Mouse (Mus musculus): ENCODE data around the gene 5530401A14Rik. TPM values are rescaled to one million over a fixed set of nuclear protein-coding genes. Genes with fewer than 3 reads are reported as not detected.

Gene 5530401A14Rik
- polyA plus RNA-seq, 1 experiment from 2014 or later, result not detected

DNA sequence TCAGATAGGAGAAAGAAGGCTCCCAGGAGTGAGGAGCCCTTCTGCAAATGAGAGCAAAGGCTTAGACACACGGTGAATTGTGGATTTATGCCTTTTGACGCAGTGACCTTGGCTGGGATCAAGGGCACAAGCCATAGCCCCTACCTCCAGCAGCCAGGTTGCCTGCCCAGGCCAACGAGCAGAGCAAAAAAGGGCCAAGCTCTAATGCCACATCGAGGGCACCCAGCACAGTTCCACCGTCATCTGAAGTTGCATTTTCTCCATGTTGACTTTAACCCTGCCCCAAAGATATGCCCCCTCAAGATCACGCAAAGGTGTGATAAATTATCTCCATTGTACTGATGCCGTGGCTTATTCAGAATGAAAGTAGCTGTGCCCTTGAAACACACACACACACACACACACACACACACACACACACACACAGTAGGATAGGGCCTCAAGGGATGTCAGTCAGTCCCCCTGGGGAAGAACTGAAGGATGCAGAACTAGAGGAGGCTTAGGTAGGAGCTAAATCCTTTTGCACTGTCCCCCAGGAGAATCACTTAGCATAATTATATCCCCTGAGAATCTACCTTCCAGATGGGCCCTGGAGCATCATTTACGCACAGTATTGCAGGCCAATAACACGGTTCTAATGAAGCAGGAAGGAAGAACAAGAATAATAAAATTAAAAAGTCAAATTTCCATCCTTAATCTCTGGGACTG, 11.2 kb downstream of the 5530401A14Rik start:
- Histone ChIP-seq H3K27ac (ENCODE audit: poor library complexity, severe bottlenecking) (no peak overlapping the region), H3K9me3 (replicated peaks) (no peaks in the 10 kb centered on the region), H3K36me3 (no peaks in the 10 kb centered on the region), H3K4me3 (no peak overlapping the region), H3K4me2 (peak overlapping the region; percentile 2; the same call in 1 of the 2 replicates), H3K27me3 (replicated peaks) (peaks cover 4% of the 10 kb centered on the region; the same call in 1 of the 2 replicates), H3K9ac (no peak overlapping the region), H3K4me1 (replicated peaks) (peaks cover 10% of the 10 kb centered on the region)
- 27% methylated on average over 9 of the region's 9 CpGs for WGBS
- no peak for ATAC-seq (ENCODE audit: insufficient number of reproducible peaks, low FRiP score)

DNA sequence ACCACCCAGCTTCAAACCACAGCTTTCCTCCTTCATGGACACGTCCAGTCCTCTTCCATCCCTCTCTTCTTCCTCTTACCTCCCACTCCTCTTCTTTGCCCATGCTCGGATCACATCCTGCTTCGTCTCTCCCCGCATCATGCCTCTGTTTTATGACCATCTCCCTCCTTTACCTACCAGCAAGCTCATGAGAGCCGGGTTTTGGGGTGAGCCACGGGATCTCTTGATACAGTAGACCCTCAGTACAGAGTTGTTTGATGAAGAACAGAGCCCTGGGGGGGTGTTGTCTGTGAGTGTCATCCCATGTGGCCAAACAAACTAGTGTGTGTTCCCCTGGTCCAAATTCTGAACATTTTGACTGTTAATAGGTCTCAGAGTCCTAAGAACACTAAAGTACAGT, 36.0 kb downstream of the 5530401A14Rik start:
- Histone ChIP-seq H3K4me2 (no peak overlapping the region), H3K9me3 (replicated peaks) (no peaks in the 10 kb centered on the region), H3K4me1 (replicated peaks) (no peaks in the 10 kb centered on the region), H3K36me3 (no peaks in the 10 kb centered on the region), H3K9ac (no peak overlapping the region), H3K27me3 (replicated peaks) (0 out of 2 replicates have a peak, but pooled peaks cover 3% of the 10 kb centered on the region), H3K4me3 (no peak overlapping the region), H3K27ac (ENCODE audit: poor library complexity, severe bottlenecking) (no peak overlapping the region)
- no peak for ATAC-seq (ENCODE audit: insufficient number of reproducible peaks, low FRiP score)
- WGBS, result 80% methylated on average over 6 of the region's 6 CpGs

DNA sequence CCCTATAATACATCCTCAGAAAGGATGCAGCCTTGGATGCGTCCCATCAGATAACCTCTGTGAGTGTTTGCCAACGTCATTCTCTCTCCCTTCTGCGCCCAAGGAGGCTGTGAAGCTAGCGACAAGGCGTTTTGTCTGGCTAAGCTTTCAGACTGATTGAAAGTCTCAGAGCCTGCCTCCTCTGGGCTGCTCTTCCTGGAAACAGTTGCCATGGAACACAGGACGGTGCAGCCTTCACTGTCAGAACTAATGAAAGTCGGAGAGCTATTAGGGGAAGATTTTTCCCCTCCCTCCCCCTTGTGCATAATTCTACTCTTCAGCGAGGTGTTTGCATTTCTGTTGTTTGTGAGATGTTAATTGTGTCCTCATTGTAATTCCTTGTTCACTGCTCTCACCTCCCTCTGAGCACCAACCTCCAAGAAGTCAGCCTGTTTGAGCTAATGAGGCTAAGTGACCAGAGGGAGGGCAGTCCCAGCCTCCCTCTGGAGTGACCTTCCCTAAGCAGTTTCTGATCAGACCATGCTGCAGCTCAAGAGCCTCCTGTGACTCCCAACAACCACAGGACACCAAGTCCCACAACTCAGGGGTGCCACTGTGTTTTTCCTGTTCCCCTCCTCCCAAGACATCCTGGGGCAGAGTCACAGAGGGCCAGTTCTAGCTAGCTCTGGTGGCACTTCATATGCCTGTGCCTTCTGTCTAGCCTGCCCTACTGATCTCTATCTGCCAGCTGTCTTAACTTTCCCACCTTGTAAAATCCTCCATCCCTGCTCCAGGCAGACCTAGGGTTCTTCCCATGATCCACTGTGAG, 37.3 kb downstream of the 5530401A14Rik start:
- no peak overlapping the region for H3K4me2 ChIP-seq
- H3K27ac ChIP-seq (ENCODE audit: poor library complexity, severe bottlenecking), result no peak overlapping the region
- ATAC-seq (ENCODE audit: insufficient number of reproducible peaks, low FRiP score), result no peak
- H3K36me3 ChIP-seq, result no peaks in the 10 kb centered on the region
- WGBS, result 9% methylated on average over 8 of the region's 8 CpGs
- no peak overlapping the region for H3K9ac ChIP-seq
- H3K4me3 ChIP-seq, result no peak overlapping the region
- H3K27me3 ChIP-seq (replicated peaks), result 0 out of 2 replicates have a peak, but pooled peaks cover 3% of the 10 kb centered on the region
- no peaks in the 10 kb centered on the region for H3K4me1 ChIP-seq (replicated peaks)
- H3K9me3 ChIP-seq (replicated peaks), result no peaks in the 10 kb centered on the region

DNA sequence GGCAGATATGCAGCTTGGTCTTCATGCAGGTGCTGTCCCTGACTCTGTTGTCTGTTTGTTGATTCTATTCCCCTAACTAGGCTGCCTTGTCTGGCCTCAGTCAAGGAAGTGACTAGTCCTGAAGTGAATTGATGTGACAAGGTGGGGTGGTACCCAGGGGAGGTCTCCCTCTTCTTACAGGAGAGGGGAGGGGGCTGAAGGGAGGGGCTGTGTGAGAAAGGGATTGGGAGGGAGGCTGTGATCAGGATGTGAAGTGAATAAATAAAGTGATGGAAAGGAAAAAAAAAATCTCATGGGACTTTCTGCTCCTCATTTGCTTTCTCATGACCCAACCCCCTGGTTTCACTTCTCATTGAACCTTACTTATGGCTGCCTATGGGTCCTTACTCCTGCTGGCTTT, 41.8 kb downstream of the 5530401A14Rik start:
- H3K4me3 ChIP-seq, result no peak overlapping the region
- no peak overlapping the region for H3K27ac ChIP-seq (ENCODE audit: poor library complexity, severe bottlenecking)
- no peak for ATAC-seq (ENCODE audit: insufficient number of reproducible peaks, low FRiP score)
- H3K4me2 ChIP-seq, result no peak overlapping the region
- no peaks in the 10 kb centered on the region for H3K9me3 ChIP-seq (replicated peaks)
- H3K4me1 ChIP-seq (replicated peaks), result no peaks in the 10 kb centered on the region
- H3K27me3 ChIP-seq (replicated peaks), result no peaks in the 10 kb centered on the region
- no peaks in the 10 kb centered on the region for H3K36me3 ChIP-seq
- H3K9ac ChIP-seq, result no peak overlapping the region

DNA sequence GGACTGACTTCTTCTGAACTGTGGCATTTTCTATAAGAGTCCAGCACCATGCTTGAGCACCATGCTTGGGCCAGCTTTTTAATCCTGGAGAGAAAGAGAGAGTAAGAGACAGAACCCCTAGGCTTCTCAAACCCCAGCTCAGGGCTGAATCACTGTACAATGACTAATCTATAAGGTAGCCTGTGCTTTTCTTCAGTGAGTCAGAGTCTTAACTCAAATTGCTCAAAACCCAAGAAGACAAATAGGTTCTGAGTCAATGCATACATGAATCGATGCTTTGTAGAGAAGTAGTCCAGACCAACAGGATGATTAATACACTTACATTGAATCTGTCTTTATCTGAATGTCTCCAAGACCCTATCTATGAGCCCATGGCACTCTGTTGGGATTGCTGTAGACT, 48.3 kb downstream of the 5530401A14Rik start:
- H3K4me1 ChIP-seq (replicated peaks), result no peaks in the 10 kb centered on the region
- ATAC-seq (ENCODE audit: insufficient number of reproducible peaks, low FRiP score), result no peak
- WGBS, result 69% methylated on average over 1 of the region's 1 CpGs

DNA sequence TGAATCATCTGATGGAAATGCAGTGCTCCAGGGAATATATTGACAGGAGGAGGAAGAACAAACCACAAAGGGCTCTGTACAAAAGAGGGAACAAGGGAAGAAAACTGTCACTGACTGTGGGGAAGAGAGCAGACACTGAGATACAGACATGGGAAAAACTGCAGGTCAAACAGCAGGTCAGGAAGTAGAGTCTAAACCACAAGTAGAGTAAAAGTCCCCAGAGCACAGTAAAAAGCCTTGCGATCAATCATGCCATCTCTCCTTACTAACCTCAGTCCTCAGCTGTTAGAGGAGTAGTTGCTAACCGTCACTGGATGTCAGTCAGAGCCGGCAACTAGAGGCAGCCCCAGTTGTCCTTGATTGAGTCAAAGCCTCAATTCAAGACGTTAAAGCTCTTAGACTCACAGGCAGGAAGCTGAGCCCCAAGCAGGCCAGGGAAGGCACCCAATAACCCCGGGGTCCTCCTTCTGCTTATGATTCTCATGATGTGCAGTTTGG, 49.0 kb downstream of the 5530401A14Rik start:
- Histone ChIP-seq H3K27ac (ENCODE audit: poor library complexity, severe bottlenecking) (no peak overlapping the region), H3K4me3 (no peak overlapping the region), H3K9me3 (replicated peaks) (no peaks in the 10 kb centered on the region), H3K9ac (no peak overlapping the region), H3K4me2 (no peak overlapping the region), H3K27me3 (replicated peaks) (no peaks in the 10 kb centered on the region), H3K4me1 (replicated peaks) (no peaks in the 10 kb centered on the region), H3K36me3 (no peaks in the 10 kb centered on the region)
- WGBS, result 62% methylated on average over 5 of the region's 5 CpGs
- no peak for ATAC-seq (ENCODE audit: insufficient number of reproducible peaks, low FRiP score)

More for the DNA sequence above, 48.3 kb downstream of the 5530401A14Rik start:
- Histone ChIP-seq H3K9ac (no peak overlapping the region), H3K27ac (ENCODE audit: poor library complexity, severe bottlenecking) (no peak overlapping the region), H3K27me3 (replicated peaks) (no peaks in the 10 kb centered on the region), H3K4me3 (no peak overlapping the region), H3K36me3 (no peaks in the 10 kb centered on the region), H3K4me2 (no peak overlapping the region), H3K9me3 (replicated peaks) (no peaks in the 10 kb centered on the region)

DNA sequence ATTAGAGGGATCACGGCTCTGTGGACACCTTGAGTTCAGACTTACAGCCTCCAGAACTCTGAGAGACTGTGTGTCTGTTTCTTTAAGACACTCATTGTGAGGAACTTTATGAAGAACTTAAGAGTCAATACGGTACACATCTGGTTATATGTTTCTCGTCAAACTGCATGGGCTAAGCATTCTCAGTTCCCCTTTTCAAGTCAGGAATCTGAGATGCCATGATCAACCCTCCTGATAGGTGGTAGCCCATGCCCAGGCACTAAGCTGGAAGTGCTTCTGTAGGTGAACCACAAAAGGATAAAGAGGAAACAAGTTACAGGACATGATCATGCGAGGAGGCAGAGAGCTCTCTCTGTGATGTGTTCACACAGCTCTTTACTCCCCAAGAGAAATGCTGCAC, 52.6 kb downstream of the 5530401A14Rik start:
- ATAC-seq (ENCODE audit: insufficient number of reproducible peaks, low FRiP score), result no peak
- Histone ChIP-seq H3K4me1 (replicated peaks) (no peaks in the 10 kb centered on the region), H3K4me2 (no peak overlapping the region), H3K9me3 (replicated peaks) (no peaks in the 10 kb centered on the region), H3K27ac (ENCODE audit: poor library complexity, severe bottlenecking) (no peak overlapping the region), H3K9ac (no peak overlapping the region), H3K36me3 (no peaks in the 10 kb centered on the region), H3K4me3 (no peak overlapping the region), H3K27me3 (replicated peaks) (no peaks in the 10 kb centered on the region)
- 77% methylated on average over 4 of the region's 4 CpGs for WGBS

DNA sequence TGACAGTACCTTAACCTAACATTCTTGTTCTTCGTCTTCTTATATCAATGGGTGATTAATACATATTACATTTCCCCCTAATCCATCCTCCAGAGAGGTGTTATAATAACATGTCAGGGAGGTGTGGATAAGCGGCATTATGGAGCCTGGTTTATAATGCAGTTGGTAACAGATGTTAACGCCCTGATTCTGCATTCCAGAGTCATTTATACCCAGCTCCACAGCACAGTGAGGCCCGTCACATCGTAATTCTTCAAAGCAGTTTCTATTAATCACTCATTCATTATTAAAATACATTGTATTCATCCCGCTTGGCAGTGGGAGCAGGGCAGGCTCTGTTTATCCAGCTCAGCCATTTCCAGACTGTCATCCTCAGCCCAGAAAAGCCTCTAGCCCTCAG, 55.0 kb downstream of the 5530401A14Rik start:
- no peaks in the 10 kb centered on the region for H3K9me3 ChIP-seq (replicated peaks)
- no peak for ATAC-seq (ENCODE audit: insufficient number of reproducible peaks, low FRiP score)
- H3K36me3 ChIP-seq, result no peaks in the 10 kb centered on the region
- H3K4me3 ChIP-seq, result no peak overlapping the region
- H3K27ac ChIP-seq (ENCODE audit: poor library complexity, severe bottlenecking), result no peak overlapping the region
- H3K9ac ChIP-seq, result no peak overlapping the region
- no peak overlapping the region for H3K4me2 ChIP-seq
- WGBS, result 68% methylated on average over 6 of the region's 6 CpGs
- no peaks in the 10 kb centered on the region for H3K27me3 ChIP-seq (replicated peaks)
- no peaks in the 10 kb centered on the region for H3K4me1 ChIP-seq (replicated peaks)

DNA sequence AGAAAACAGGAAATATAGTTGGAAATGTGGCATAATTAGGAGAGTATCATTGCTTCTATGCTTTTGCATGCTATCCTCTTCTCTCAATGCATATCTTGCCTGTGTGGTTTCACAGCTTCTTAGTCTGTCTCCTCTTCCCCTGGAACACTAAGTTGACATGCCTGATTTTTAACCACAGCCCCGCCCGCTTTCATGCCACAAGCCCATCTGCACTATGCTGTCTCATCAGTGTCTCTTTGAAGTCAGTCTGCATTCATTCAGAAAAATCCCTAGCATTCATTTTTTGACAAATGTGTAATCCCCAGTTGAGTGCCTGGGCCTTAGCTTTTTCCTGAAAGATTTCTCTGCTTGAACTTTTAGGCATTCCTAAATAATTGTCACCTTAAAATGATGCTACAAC, 62.6 kb downstream of the 5530401A14Rik start:
- Histone ChIP-seq H3K4me1 (replicated peaks) (no peaks in the 10 kb centered on the region), H3K4me3 (no peak overlapping the region), H3K9me3 (replicated peaks) (no peaks in the 10 kb centered on the region), H3K27ac (ENCODE audit: poor library complexity, severe bottlenecking) (no peak overlapping the region), H3K27me3 (replicated peaks) (no peaks in the 10 kb centered on the region), H3K9ac (no peak overlapping the region), H3K4me2 (no peak overlapping the region), H3K36me3 (no peaks in the 10 kb centered on the region)
- 86% methylated on average over 2 of the region's 2 CpGs for WGBS
- no peak for ATAC-seq (ENCODE audit: insufficient number of reproducible peaks, low FRiP score)

DNA sequence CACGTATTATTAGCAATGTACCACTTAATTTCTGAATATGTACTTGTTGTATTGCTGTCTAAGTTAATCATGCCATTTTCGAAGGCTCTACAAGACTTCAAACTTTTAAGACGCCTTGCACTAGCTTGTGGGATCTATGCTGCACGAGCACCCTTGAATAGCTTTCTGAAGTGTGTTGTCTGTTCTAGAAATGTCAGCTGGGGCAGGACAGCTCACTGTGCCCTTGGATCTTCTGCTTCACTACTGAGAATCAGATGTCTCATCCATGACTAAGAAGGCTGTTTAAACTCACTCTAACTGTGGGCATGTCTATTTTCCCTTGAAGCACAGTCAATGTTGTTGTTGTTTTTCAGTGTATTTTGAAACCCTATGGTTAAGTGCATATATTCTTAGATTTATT, 63.2 kb downstream of the 5530401A14Rik start:
- H3K4me3 ChIP-seq, result no peak overlapping the region
- H3K9me3 ChIP-seq (replicated peaks), result no peaks in the 10 kb centered on the region
- ATAC-seq (ENCODE audit: insufficient number of reproducible peaks, low FRiP score), result no peak
- H3K27ac ChIP-seq (ENCODE audit: poor library complexity, severe bottlenecking), result no peak overlapping the region
- no peaks in the 10 kb centered on the region for H3K4me1 ChIP-seq (replicated peaks)
- H3K36me3 ChIP-seq, result no peaks in the 10 kb centered on the region
- H3K9ac ChIP-seq, result no peak overlapping the region
- 85% methylated on average over 4 of the region's 4 CpGs for WGBS
- H3K27me3 ChIP-seq (replicated peaks), result no peaks in the 10 kb centered on the region
- H3K4me2 ChIP-seq, result no peak overlapping the region

DNA sequence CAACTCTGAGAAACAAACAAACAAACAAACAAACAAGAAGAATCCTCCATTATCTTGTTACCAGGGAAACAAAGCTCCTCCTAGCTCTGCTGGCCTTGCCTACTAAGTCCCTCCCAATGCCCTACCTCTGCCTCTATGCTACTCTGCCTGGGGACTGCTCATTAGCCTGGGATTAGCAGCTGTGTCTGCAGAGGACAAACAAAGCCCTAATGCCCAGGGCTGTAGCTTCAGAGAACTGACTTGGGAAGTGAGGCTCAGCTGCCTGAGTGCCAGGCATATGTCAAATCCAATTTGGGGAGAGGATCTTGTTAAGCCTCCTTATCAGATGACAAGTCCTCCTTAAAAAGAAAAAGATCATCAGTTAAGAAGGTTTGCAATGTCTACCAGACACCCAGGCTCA, 65.9 kb downstream of the 5530401A14Rik start:
- no peaks in the 10 kb centered on the region for H3K4me1 ChIP-seq (replicated peaks)
- ATAC-seq (ENCODE audit: insufficient number of reproducible peaks, low FRiP score), result no peak
- H3K27ac ChIP-seq (ENCODE audit: poor library complexity, severe bottlenecking), result no peak overlapping the region
- no peaks in the 10 kb centered on the region for H3K9me3 ChIP-seq (replicated peaks)
- no peak overlapping the region for H3K4me3 ChIP-seq
- no peak overlapping the region for H3K4me2 ChIP-seq
- H3K36me3 ChIP-seq, result no peaks in the 10 kb centered on the region
- no peaks in the 10 kb centered on the region for H3K27me3 ChIP-seq (replicated peaks)
- no peak overlapping the region for H3K9ac ChIP-seq
